Mouse (Mus musculus): ENCODE data around the gene Msmp.
"Not testable (repeated sequence)": the region's sequence is repeated elsewhere in the genome, so short reads cannot be mapped to it uniquely, and the experiment has no call there.

Gene Msmp

DNA sequence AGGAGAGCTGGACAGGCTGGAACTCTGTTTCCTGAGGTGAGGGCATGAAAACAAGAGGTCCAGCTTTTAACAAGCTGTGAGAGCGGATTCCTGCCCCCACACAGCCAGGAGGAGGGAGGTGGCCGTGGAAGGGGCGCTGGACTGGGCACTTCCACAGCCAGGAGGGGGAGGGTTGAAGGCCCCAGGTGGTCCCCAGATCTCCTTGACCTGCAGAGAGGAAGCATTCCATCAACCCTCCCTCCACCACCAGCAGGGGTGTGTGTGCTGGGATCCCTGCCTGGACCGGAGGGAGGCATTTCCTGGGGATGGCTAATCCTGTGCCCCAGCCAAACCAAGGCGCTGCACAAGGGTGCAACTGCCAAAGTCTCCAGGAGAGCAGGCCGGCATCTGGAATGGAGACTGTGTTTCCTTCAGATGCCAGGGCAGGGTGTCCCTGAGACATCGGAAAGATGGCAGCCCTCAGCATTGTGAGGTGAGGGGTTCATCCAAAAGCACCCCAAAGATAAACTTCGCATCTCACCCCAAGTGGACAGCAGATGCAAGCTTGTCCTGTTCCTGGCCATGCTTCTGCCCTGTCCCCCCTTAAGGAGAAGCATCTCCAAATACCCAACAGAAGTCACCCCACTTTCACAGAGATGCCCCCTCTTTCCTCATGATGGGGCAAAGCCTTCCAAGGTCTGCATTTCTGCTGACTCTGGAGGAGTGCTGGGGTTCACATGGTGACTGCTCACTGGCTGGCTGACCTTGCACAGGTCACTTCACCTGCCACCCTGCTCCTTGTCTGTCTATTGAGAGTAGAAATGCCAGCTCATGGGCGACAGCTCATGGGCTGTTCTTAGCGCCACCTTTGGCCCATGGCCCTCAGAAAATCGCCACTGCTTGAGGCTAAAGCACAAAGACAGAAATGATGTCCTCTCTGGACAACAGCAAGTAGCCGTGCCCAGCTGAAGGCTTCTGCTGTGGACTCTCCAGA, at the start of gene Msmp:
TSS of gene Msmp (minus strand) at position 51 of the 973 bp plus-strand sequence.
- no peak for DNase-seq (ENCODE audit: low spot score in 2 of 2)

DNA sequence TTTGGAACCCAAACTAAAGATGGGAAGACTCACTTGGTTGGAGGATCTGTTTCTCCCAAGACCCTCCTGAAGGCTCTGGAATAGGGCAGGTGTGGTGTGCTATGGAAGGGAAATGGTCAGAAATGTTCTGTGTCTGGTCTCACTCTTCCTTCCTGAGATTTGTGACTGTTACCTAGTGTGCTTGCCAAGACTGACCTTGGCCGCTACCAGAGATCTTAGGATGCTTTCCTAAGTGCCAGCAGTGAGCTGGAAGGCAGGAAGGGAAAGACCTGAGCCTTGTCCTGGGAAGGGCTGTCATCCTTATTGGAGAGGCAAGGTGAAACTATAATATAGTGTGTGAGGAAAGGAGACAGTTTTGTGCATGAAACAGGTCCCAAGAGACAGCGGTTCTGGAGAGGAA, 49.4 kb upstream of the Msmp start:
- DNase-seq (ENCODE audit: low spot score in 2 of 2), result no peak

DNA sequence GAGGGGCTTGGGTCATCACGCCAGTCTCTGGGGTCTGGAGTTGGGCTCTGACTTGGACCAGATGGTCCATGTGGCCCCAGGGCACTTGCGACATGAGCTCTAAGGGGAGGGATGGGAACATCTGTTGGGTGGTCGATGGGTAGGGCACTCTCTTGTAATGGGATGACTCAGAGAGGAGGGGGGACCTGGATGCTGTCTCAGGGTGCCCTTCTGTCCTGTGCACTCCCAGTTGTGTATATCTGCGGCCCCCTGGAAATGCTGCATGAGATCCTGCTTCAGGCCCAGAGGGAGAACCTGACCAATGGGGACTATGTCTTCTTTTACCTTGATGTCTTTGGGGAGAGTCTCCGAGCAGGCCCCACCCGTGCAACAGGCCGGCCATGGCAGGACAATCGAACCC, 49.0 kb upstream of the Msmp start:
- no peak for DNase-seq (ENCODE audit: low spot score in 2 of 2)

DNA sequence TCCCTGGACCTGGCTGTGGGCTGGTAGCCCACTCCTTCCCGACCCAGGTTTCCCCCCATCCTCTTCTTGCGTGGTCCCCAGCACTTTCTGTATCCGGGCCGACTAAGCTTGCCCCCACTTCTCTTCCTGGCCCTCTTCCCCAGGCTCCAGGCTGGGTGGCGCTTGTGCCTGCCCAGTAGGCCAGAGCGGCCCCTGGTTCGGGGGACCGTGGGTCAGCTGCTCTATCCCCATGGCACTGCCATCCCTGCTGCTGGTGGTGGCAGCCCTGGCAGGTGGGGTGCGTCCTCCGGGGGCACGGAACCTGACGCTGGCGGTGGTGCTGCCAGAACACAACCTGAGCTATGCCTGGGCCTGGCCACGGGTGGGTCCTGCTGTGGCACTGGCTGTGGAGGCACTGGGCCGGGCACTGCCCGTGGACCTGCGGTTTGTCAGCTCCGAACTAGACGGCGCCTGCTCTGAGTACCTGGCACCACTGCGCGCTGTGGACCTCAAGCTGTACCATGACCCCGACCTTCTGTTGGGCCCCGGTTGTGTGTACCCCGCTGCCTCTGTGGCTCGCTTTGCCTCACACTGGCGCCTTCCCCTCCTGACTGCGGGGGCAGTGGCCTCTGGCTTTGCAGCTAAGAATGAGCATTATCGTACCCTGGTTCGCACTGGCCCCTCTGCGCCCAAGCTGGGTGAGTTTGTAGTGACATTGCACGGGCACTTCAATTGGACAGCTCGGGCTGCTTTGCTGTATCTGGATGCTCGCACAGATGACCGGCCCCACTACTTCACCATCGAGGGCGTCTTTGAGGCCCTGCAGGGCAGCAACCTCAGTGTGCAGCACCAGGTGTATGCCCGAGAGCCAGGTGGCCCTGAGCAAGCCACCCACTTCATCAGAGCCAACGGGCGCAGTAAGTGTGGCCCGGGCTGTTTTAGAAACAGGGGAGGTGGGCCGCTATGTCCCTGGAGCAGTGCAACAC, 47.9 kb upstream of the Msmp start:
- DNase-seq (ENCODE audit: low spot score in 2 of 2), result no peak

DNA sequence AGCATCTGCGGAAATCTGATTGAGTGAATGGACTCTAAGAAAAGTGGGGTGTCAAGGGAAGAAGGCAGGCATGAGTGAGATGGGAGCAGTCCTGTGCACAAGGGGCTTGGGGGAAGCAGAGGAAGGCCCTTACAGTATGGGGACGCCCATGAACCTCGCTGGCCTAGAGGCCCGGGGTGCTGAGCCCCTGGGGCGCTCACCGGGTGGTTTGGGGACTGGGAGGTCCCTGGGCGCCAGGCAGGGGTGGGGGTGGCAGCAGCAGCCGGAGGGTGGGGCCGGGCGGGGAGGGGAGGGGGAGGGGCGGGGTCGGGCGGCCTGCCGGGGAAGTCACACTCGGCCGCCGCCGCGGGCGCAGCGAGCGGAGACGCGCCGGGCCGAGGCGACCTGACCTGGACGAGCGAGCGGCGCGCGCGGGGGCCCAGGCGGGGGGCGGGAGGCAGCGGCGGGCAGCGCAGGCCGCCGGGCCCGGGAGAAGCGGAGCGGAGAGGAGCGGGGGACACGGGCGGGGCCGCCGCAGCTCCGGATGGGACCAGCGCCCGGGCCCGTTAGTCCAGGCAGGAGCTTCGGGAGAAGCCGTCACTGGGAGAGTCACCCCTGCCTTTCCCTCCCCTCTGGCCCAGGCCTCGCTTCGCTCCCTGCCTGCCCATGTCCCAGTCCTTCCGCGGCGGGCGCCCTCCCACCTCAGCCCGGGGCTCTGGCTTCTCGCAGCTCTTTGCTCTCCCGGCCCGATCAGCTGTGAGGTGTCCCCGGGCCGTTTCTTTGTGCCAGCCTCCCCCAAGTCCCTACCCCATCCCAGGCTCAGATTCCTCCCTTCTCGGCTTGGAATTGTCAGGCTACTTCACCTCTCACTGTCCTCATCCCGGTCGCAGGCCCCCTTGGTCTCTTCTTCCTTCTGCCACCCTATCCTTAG, 47.0 kb upstream of the Msmp start, which contains the start of gene Npr2:
TSS of gene Npr2 (plus strand) at position 890 of the 910 bp plus-strand sequence.
- no peak for DNase-seq (ENCODE audit: low spot score in 2 of 2)

DNA sequence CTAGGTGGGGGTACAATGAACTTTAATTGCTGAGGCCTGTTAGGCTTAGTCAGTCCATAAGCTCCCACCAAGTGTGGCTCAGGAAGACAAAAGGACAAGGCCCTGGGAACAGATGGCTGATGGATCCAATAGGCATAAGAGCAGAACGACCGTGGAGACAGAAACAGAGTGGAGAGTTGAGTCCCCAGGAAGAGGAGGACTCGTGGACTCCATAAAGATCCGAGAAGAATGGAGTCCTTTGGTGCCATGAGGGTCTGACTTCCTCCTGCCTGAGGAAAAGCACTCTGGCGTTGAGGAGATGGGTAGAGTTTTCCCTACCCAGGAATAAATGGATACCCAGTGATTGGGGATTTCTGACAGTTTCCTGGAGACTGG, 46.4 kb upstream of the Msmp start:
- no peak for DNase-seq (ENCODE audit: low spot score in 2 of 2)

DNA sequence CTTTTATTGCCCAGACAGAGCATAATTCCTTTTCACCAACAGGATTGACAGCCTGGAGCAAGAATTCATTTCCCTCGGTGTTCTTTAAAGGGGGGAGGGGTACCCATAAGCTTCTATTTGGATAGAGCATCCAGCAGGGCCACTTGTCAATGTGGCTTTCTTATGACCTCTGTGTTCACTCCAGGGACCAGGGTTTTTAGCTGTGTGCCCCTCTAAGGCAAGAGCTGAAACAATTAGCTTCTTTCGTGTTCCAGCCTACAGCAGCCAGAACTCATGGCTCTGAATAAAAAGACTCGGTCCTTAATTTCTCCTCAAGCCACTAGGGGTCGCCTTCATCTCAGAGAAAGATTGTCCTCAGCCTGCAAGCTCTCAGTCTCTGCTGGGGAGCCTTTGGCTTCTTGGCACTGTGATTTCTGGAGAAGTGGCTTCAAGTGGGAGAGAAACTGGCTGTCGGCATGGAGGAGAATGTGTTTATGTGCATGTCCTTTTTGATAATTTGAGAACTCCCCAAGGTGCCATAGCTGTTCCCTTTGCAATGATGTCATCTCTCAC, 45.8 kb upstream of the Msmp start:
- peak; percentile 55 to 67 for DNase-seq (ENCODE audit: low spot score in 2 of 2)

DNA sequence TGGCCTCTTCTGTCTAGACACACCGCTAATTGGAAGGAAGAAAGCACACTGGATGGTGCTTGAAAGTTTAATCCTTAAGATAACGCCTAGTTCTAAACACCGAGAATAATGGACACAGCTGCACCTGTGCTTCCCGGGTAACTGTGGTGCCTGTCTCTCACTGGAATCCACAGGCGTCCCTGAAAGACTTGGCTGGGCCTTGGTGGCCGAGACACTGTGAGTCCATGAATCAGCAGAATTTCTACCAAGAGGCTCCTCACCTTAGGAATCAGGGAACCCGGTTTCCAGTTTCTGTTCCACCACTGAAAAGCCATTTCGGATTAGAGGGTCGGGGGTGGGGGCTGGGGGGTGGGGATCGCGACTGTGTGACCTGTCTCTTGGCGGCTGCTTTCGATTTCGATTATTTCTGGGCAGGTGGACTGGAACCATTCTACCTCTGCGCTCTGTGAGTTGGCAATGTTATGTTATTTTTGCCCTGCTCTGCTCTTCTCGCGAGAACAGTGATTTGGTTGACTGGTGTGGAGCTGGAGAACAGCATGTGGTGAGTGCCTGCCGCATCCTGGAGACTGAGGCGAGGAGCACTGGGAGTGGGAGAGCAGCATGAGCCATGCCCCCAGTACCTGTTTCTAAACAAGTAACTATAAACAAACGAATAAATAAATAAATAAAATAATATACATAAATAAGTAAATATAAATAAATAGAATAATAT, 45.0 kb upstream of the Msmp start:
- no peak for DNase-seq (ENCODE audit: low spot score in 2 of 2)

DNA sequence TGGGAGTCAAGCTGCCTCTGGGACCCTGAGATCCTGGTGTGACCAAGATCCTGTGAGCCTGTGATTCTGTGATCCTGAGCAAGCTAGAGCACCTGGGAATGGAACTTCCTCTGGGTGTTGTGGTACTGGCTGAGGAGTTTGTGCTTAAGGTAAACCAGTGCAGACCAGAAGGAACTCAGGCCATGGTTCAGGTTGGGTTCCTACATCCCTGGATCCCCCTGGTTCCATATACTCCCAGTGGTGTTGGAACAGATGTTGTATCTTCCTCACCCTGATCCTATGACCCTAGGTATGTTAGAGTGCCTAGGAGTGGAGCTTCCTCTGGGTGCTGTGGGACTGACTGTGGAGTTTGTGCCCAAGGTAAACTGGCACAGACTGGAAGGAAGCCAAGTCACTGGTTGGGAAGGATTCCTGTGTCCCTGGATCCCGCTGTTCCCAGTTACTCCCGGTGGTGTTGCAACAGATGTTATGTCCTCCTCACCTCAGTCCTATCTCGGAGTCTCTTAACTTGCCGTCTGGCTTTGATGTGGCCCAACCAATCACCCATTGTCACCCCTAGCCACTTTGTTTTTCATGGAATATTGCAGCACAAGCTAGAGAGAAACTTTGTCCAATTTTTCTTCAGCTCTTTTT, 36.0 kb upstream of the Msmp start:
- no peak for DNase-seq (ENCODE audit: low spot score in 2 of 2)

DNA sequence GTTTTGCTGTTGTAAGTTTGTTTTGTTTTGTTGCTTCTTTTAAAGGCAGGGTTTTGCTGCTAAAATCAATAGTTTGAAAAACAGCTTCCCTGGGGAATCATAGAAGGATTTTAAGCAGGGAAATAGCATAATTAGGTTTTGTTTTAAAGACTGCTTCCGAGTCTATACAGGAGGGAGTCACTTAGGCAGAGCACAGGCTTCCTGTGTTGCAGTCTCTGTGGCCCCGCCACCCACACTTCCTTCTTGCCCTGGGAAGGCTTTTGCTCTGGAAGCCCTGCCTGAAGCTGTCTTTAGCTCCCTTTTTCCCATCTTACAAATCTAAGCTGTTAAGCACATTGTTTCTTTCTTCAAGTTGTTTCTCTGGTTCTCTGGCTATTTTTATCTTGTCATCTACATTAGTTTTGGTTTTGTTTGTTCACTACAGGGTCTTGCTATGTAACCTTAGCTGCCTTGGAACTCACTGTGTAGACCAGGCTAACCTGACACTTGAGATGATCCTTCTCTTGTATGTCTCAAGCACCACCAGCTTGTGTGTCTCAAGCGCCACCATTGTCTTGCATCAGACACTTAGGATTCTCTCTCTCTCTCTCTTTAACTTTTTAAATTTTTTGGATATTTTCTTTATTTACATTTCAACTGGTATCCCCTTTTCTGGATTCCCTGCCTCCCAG, 28.9 kb upstream of the Msmp start:
- peak in 1 of 2 experiments; percentile 18 for DNase-seq (ENCODE audit: low spot score in 2 of 2)

DNA sequence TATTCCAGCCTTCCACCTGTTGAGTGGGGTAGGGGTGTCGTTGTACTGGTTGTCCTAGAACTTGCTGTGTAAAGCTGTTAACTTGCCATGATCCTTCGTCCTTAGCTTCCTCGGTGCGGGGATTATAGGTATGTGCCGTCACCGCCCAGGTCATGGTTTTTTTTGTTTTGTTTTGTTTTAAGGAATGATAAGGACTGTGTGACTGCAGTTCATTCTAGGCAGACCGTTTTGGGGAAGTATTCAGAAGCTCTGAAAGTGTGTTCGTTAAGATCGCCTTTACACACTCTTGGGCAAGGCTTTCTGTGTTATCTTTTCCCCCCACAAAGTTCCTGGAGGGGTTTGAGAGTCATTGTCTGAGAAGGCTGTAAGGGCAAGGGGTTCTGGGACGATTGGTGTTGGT, 28.2 kb upstream of the Msmp start:
- no peak for DNase-seq (ENCODE audit: low spot score in 2 of 2)

DNA sequence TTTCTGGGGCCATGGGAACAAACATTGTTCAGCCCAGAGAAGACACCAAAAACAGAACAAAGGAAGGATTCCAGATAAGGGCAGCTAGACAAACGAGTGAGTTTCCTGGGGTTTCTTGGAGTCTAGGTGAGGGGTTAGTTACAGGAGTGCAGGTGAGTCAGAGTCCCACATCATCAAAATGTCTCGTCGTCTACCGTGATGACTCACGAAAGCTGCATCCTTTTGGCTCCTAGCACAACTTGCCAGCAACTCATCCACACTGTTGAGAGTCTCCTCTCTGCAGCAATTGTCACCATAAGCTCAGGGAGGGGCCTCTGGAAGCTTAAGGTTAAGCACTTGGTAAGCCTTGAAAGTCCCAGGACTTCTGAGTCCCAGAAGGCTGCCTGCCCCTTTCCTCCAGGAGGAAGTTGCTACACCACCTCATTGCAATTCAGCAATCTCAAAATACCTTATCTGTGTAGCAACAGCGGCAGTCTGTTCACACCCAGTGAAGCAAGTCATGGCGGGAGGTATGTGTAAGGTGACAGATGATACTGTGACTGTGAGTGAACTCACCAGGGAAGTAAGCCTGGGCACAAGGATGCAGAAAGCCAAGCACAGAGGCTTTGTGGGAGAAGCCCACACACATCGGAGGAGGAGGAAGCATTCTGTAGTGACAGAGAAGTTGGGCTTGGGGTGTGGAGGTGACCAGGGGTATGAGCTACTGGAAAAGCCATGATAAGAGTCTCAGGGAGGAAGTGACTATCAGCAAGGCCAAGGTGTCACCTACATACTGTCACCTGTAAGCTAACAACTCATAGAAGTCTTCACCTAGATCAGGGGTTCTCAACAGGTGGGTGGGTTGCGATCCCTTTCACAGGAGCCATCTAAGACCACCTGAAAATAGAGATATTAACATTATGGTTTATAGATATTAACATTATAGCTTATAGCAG, 20.7 kb upstream of the Msmp start:
- peak; percentile 37 to 60 for DNase-seq (ENCODE audit: low spot score in 2 of 2)

DNA sequence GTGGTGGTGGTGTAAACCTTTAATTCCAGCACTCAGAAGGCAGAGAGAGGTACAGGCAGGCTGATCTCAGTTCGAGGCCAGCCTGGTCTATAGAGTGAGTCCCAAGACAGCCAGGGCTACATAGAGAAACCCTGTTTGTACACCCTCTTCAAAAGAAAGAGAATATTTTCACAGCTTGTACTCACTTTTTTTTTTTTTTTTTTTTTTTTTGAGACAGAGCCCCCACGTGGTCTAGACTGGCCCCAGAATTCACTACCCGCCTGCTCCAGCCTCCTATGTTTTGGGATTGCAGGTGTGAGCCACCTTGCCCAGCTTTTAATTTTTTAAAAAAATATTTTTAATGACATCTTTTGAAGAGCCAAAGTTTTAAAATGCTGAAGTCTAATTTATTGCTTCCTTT, 19.8 kb upstream of the Msmp start:
- DNase-seq (ENCODE audit: low spot score in 2 of 2), result no peak

DNA sequence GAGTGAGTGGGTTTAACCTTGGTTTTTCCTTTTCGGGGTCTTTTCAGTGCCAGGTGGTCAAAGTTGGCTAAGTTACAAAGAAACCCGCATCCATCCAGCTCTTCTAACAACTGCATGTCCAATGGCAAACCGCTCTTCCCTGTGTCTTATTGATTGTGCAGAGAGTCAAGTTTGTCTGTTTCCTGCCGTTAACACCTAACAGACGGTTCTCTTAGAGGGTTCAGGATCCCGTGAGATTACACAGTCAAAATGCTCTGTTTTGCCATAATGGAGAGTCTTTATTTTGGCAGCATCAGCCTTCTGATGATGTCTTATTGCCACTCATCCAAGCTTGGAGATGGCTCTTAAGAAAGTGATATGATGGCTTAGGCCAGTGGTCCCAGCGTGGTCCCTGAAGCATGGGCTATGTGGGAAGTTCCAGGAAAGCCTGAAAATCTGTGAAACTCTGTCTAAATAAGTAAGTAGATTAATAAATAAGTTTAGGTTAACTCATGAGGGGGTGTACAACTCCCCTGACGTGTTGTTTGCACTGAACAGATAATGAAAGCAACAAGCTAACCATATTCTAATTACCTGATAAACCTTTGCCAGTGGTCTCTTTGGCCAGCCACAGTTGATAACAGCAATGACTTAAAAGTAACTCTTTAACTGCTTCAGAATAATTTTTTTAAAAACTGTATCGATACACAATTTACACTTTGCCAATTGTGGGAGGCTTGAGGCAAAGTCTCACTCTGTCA, 16.1 kb upstream of the Msmp start:
- no peak for DNase-seq (ENCODE audit: low spot score in 2 of 2)

DNA sequence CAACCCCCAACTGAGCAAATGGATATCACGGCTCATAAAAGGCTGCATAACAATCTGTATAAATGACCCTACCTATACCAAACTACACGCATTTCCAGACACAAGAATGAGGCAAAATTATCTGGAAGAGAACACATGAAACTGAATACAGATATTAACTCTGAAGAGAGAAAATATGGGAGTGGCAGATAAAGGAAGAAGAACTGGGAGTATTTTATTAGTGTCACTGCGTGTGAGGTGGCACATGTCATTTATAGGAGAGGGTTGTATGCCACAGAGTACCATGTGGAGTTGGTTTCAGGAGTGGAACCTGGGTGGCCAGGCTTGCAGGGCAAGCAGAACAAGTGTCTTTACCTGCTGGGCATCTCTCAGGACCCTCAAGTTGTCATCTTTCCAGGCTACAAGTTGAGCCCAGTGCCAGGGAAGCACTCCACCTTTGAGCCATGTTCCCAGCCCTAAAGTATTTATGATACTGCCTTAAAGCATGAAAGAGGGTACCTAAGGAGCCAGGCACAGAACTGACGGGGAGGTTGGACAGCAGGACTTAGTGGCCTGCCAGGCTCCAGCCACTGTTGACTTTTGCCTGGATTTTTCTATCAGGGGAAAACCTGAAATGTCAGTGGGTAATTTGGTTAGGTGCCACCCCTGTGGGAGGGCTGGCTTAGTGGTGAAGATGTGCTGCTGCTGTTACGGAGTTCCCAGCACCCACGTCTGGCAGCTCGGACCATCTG, 14.5 kb upstream of the Msmp start:
- no peak for DNase-seq (ENCODE audit: low spot score in 2 of 2)

DNA sequence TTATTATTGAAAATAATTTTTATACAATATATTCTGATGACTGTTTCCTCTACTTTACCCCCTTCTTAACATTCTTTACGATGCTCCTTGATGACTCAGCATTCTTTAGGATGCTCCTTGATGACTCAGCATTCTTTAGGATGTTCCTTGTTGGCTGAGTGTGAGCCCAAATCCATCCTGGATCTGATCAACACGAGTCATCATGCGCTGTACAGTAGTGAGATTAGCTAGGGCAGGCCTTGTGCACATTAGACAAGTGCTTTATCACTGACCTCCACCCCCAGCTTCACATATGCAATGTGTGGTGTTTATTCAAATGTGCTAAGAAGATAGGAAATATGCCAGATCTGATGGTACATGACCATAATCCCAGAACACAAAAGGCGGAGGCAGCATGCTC, 13.9 kb upstream of the Msmp start:
- DNase-seq (ENCODE audit: low spot score in 2 of 2), result peak in 1 of 2 experiments; percentile 26

DNA sequence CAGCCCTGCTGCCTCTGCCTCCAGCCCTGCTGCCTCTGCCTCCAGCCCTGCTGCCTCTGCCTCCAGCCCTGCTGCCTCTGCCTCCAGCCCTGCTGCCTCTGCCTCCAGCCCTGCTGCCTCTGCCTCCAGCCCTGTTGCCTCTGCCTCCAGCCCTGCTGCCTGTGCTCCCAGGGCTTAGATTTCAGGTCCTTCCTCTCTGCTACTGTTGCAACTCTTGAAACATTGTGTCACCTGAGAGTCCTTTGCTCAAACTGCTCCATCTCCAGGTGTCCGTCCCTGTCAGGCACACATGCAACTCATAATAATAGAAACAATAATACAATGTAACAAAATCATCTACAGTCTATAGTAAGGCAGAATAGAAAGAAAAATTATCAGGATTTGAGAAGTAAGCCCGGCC, 12.3 kb upstream of the Msmp start:
- not testable (repeated sequence) for DNase-seq (ENCODE audit: low spot score in 2 of 2)

Data from spleen, postnatal 36 days (tissue).